Mouse (Mus musculus): Measurements from ENCODE around the gene Egfl8. TPM values are rescaled to one million over a fixed set of nuclear protein-coding genes. Genes with fewer than 3 reads are reported as not detected.

The Egfl8 gene
- polyA plus RNA-seq, 1 experiment from 2014 or later, result 2.8 TPM

GRCm38 (mm10) chr17:34604511-34605237, 11.1 kb downstream of the Egfl8 start:
- peaks cover 33% of the 10 kb centered on the region for H3K4me1 ChIP-seq (replicated peaks; ENCODE audit: control insufficient read depth, insufficient read depth, low read length)
- 12% methylated on average over 24 of the region's 24 CpGs for WGBS
- peak overlapping the region; percentile 90 for H3K27ac ChIP-seq (ENCODE audit: low read depth)
- DNase-seq (ENCODE audit: low spot score), result no peak
- H3K4me3 ChIP-seq (ENCODE audit: low read depth, low read length), result peak overlapping the region; percentile 97
- peaks cover 24% of the 10 kb centered on the region for H3K36me3 ChIP-seq (ENCODE audit: control insufficient read depth, insufficient read depth, low read length)
- H3K4me2 ChIP-seq (ENCODE audit: low read length), result peak overlapping the region; percentile 94
- no peaks in the 10 kb centered on the region for H3K9me3 ChIP-seq (ENCODE audit: control insufficient read depth, low read length)
- H3K27me3 ChIP-seq (replicated peaks; ENCODE audit: control insufficient read depth, insufficient read depth, low read length), result no peaks in the 10 kb centered on the region
- H3K9ac ChIP-seq (ENCODE audit: low read length), result peak overlapping the region; percentile 86
- no peak; the same call in 1 of the 2 replicates for ATAC-seq (replicated peaks; ENCODE audit: low FRiP score, low TSS enrichment, low read depth)

- no peaks in the 10 kb centered on the region for H3K9me3 ChIP-seq (ENCODE audit: control insufficient read depth, low read length)
- H3K36me3 ChIP-seq (ENCODE audit: control insufficient read depth, insufficient read depth, low read length), result peaks cover 24% of the 10 kb centered on the region
- DNase-seq (ENCODE audit: low spot score), result peak; percentile 98
These were observed 11.7 kb downstream of the Egfl8 start, which contains the start of gene Agpat1 for GRCm38 (mm10) chr17:34604061-34604508. Gene Agpat1 (plus strand): TSS chr17:34604262.

GRCm38 (mm10) chr17:34603375-34604060, 12.3 kb downstream of the Egfl8 start, which contains the start of gene Rnf5:
Gene Rnf5 (minus strand): TSS chr17:34603690.
- Histone ChIP-seq H3K4me3 (ENCODE audit: low read depth, low read length) (peak within 1 kb of the TSS; percentile 97), H3K27me3 (replicated peaks; ENCODE audit: control insufficient read depth, insufficient read depth, low read length) (no peaks in the 10 kb centered on the region), H3K36me3 (ENCODE audit: control insufficient read depth, insufficient read depth, low read length) (peaks cover 24% of the 10 kb centered on the region), H3K27ac (ENCODE audit: low read depth) (peak within 1 kb of the TSS; percentile 90), H3K4me2 (ENCODE audit: low read length) (peak within 1 kb of the TSS; percentile 94), H3K9me3 (ENCODE audit: control insufficient read depth, low read length) (no peaks in the 10 kb centered on the region), H3K9ac (ENCODE audit: low read length) (peak within 1 kb of the TSS; percentile 86), H3K4me1 (replicated peaks; ENCODE audit: control insufficient read depth, insufficient read depth, low read length) (peaks cover 35% of the 10 kb centered on the region)
- peak; percentile 98 for DNase-seq (ENCODE audit: low spot score)
- under 1% methylated on average over 30 of the region's 30 CpGs for WGBS
- ATAC-seq (replicated peaks; ENCODE audit: low FRiP score, low TSS enrichment, low read depth), result peak; percentile 98

More at GRCm38 (mm10) chr17:34604061-34604508, 11.7 kb downstream of the Egfl8 start, which contains the start of gene Agpat1:
- Histone ChIP-seq H3K4me3 (ENCODE audit: low read depth, low read length) (peak within 1 kb of the TSS; percentile 97), H3K4me1 (replicated peaks; ENCODE audit: control insufficient read depth, insufficient read depth, low read length) (peaks cover 33% of the 10 kb centered on the region), H3K27me3 (replicated peaks; ENCODE audit: control insufficient read depth, insufficient read depth, low read length) (no peaks in the 10 kb centered on the region), H3K4me2 (ENCODE audit: low read length) (peak within 1 kb of the TSS; percentile 94), H3K27ac (ENCODE audit: low read depth) (peak within 1 kb of the TSS; percentile 90), H3K9ac (ENCODE audit: low read length) (peak within 1 kb of the TSS; percentile 86)
- WGBS, result under 1% methylated on average over 34 of the region's 35 CpGs
- peak; percentile 88 for ATAC-seq (replicated peaks; ENCODE audit: low FRiP score, low TSS enrichment, low read depth)

GRCm38 (mm10) chr17:34601796-34602195, 14.0 kb downstream of the Egfl8 start:
- no peak for ATAC-seq (replicated peaks; ENCODE audit: low FRiP score, low TSS enrichment, low read depth)
- Histone ChIP-seq H3K4me3 (ENCODE audit: low read depth, low read length) (no peak overlapping the region), H3K4me1 (replicated peaks; ENCODE audit: control insufficient read depth, insufficient read depth, low read length) (peaks cover 38% of the 10 kb centered on the region), H3K27me3 (replicated peaks; ENCODE audit: control insufficient read depth, insufficient read depth, low read length) (no peaks in the 10 kb centered on the region), H3K4me2 (ENCODE audit: low read length) (no peak overlapping the region), H3K9me3 (ENCODE audit: control insufficient read depth, low read length) (no peaks in the 10 kb centered on the region), H3K36me3 (ENCODE audit: control insufficient read depth, insufficient read depth, low read length) (peaks cover 19% of the 10 kb centered on the region), H3K27ac (ENCODE audit: low read depth) (no peak overlapping the region), H3K9ac (ENCODE audit: low read length) (no peak overlapping the region)
- DNase-seq (ENCODE audit: low spot score), result no peak
- 80% methylated on average over 12 of the region's 12 CpGs for WGBS

GRCm38 (mm10) chr17:34599891-34600290, 15.9 kb downstream of the Egfl8 start:
- ATAC-seq (replicated peaks; ENCODE audit: low FRiP score, low TSS enrichment, low read depth) (no peak), DNase-seq (ENCODE audit: low spot score) (no peak)
- peaks cover 31% of the 10 kb centered on the region for H3K4me1 ChIP-seq (replicated peaks; ENCODE audit: control insufficient read depth, insufficient read depth, low read length)
- no peak overlapping the region for H3K27ac ChIP-seq (ENCODE audit: low read depth)
- H3K9me3 ChIP-seq (ENCODE audit: control insufficient read depth, low read length), result no peaks in the 10 kb centered on the region
- peaks cover 35% of the 10 kb centered on the region for H3K36me3 ChIP-seq (ENCODE audit: control insufficient read depth, insufficient read depth, low read length)
- H3K27me3 ChIP-seq (replicated peaks; ENCODE audit: control insufficient read depth, insufficient read depth, low read length), result no peaks in the 10 kb centered on the region
- H3K4me2 ChIP-seq (ENCODE audit: low read length), result no peak overlapping the region
- no peak overlapping the region for H3K9ac ChIP-seq (ENCODE audit: low read length)
- H3K4me3 ChIP-seq (ENCODE audit: low read depth, low read length), result no peak overlapping the region
- 76% methylated on average over 9 of the region's 9 CpGs for WGBS

GRCm38 (mm10) chr17:34597566-34598095, 18.1 kb downstream of the Egfl8 start, which contains the start of gene Ager:
Gene Ager (plus strand): TSS chr17:34597862.
- Histone ChIP-seq H3K4me2 (ENCODE audit: low read length) (no peak within 1 kb of the TSS), H3K9me3 (ENCODE audit: control insufficient read depth, low read length) (no peaks in the 10 kb centered on the region), H3K27ac (ENCODE audit: low read depth) (no peak within 1 kb of the TSS), H3K4me3 (ENCODE audit: low read depth, low read length) (no peak within 1 kb of the TSS), H3K4me1 (replicated peaks; ENCODE audit: control insufficient read depth, insufficient read depth, low read length) (peaks cover 36% of the 10 kb centered on the region), H3K36me3 (ENCODE audit: control insufficient read depth, insufficient read depth, low read length) (peaks cover 42% of the 10 kb centered on the region), H3K9ac (ENCODE audit: low read length) (no peak within 1 kb of the TSS), H3K27me3 (replicated peaks; ENCODE audit: control insufficient read depth, insufficient read depth, low read length) (no peaks in the 10 kb centered on the region)
- DNase-seq (ENCODE audit: low spot score) (no peak), ATAC-seq (replicated peaks; ENCODE audit: low FRiP score, low TSS enrichment, low read depth) (no peak)
- 18% methylated on average over 6 of the region's 6 CpGs for WGBS

GRCm38 (mm10) chr17:34596098-34596497, 19.7 kb downstream of the Egfl8 start:
- no peaks in the 10 kb centered on the region for H3K27me3 ChIP-seq (replicated peaks; ENCODE audit: control insufficient read depth, insufficient read depth, low read length)
- no peak for DNase-seq (ENCODE audit: low spot score)
- H3K27ac ChIP-seq (ENCODE audit: low read depth), result no peak overlapping the region
- H3K4me2 ChIP-seq (ENCODE audit: low read length), result no peak overlapping the region
- H3K4me3 ChIP-seq (ENCODE audit: low read depth, low read length), result no peak overlapping the region
- WGBS, result 60% methylated on average over 8 of the region's 8 CpGs
- H3K9me3 ChIP-seq (ENCODE audit: control insufficient read depth, low read length), result no peaks in the 10 kb centered on the region
- H3K36me3 ChIP-seq (ENCODE audit: control insufficient read depth, insufficient read depth, low read length), result peaks cover 35% of the 10 kb centered on the region
- no peak overlapping the region for H3K9ac ChIP-seq (ENCODE audit: low read length)
- no peak for ATAC-seq (replicated peaks; ENCODE audit: low FRiP score, low TSS enrichment, low read depth)
- peaks cover 34% of the 10 kb centered on the region for H3K4me1 ChIP-seq (replicated peaks; ENCODE audit: control insufficient read depth, insufficient read depth, low read length)

- Histone ChIP-seq H3K36me3 (ENCODE audit: control insufficient read depth, insufficient read depth, low read length) (peaks cover 24% of the 10 kb centered on the region), H3K9ac (ENCODE audit: low read length) (peak overlapping the region; percentile 91), H3K27me3 (replicated peaks; ENCODE audit: control insufficient read depth, insufficient read depth, low read length) (no peaks in the 10 kb centered on the region), H3K4me2 (ENCODE audit: low read length) (peak overlapping the region; percentile 98), H3K9me3 (ENCODE audit: control insufficient read depth, low read length) (no peaks in the 10 kb centered on the region), H3K4me1 (replicated peaks; ENCODE audit: control insufficient read depth, insufficient read depth, low read length) (peaks cover 56% of the 10 kb centered on the region), H3K4me3 (ENCODE audit: low read depth, low read length) (peak overlapping the region; percentile 83), H3K27ac (ENCODE audit: low read depth) (peak overlapping the region; percentile 95; the same call in 1 of the 2 replicates)
- no peak for ATAC-seq (replicated peaks; ENCODE audit: low FRiP score, low TSS enrichment, low read depth)
- DNase-seq (ENCODE audit: low spot score), result no peak
- WGBS, result 32% methylated on average over 31 of the region's 34 CpGs
These were observed 21.8 kb downstream of the Egfl8 start for GRCm38 (mm10) chr17:34593752-34594525.

All from intestine, embryonic 14.5 days (tissue).